Mouse (Mus musculus) thymus, adult 2 months (tissue): ENCODE data around the gene Rtn4ip1.

ENCODE experiments used
- CTCF ChIP-seq: fragments of 200-500 bp; IDR thresholded peaks from 2 replicates; pipeline ENCODE4 v1.5.1; 2012; ENCODE audit warnings: mild to moderate bottlenecking, control low read depth, low read length, moderate library complexity, borderline replicate concordance; ENCODE audit not compliant: control insufficient read depth, poor library complexity, insufficient read depth; ENCODE audit errors: extremely low read depth
- POLR2A ChIP-seq: fragments of 200-500 bp; IDR thresholded peaks from 2 replicates; pipeline ENCODE4 v1.6.1; 2012; ENCODE audit warnings: mild to moderate bottlenecking, low read length, control low read depth, moderate library complexity; ENCODE audit not compliant: control insufficient read depth, poor library complexity, insufficient read depth; ENCODE audit errors: extremely low read depth

DNA sequence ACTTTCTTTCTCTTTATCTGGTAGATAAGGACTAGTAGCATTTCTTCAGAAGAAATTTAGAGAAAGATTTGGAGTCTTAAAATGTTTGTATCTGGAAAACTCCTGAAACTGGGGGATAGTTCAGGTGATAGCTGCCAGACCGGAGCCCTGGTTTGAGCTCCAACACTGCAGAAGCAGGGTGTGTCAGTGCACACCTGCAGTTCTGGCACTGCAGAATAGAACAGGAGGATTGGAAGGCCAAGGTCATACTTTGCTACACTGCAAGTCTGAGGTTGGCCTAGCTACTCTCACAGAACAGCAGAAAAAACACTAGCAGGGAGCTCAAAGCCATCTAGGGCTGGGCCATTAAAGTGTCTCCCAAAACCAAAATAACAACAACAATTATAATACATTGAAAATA lies 3.0 kb downstream of the Rtn4ip1 start:
- TF ChIP-seq POLR2A: no peak
- TF ChIP-seq CTCF: no peak
